Mouse (Mus musculus) stomach, embryonic 14.5 days (tissue): Measurements from ENCODE around the gene Opa1. TPM values are rescaled to one million over a fixed set of nuclear protein-coding genes. Genes with fewer than 3 reads are reported as not detected.

Experiments used
- ATAC-seq: fragments of 200-750 bp; cut with Nextera tagmentation; 2 replicates; pipeline ENCODE4 v1.8.0; 2017; ENCODE audit warnings: low read depth, moderate TSS enrichment; ENCODE audit not compliant: insufficient number of reproducible peaks, insufficient read depth, low FRiP score
- H3K27ac ChIP-seq: fragments of 300-500 bp; sonication (generic); 2 replicates; pipeline ENCODE4 v1.5.1; 2014; ENCODE audit warnings: mild to moderate bottlenecking, low read length, moderate library complexity, mixed read lengths
- H3K27me3 ChIP-seq: fragments of 300-500 bp; sonication (generic); 2 replicates; pipeline ENCODE4 v1.6.1; 2014; ENCODE audit warnings: low read length, control low read depth, mixed read lengths; ENCODE audit not compliant: control insufficient read depth, insufficient read depth
- H3K36me3 ChIP-seq: fragments of 300-500 bp; sonication (generic); 2 replicates; pipeline ENCODE4 v1.6.1; 2014; ENCODE audit warnings: mild to moderate bottlenecking, control low read depth, low read length, moderate library complexity, mixed read lengths; ENCODE audit not compliant: control insufficient read depth, insufficient read depth
- H3K4me1 ChIP-seq: fragments of 300-500 bp; sonication (generic); 2 replicates; pipeline ENCODE4 v1.6.1; 2014; ENCODE audit warnings: low read length, control low read depth, mixed read lengths; ENCODE audit not compliant: control insufficient read depth, insufficient read depth
- H3K4me2 ChIP-seq: fragments of 300-500 bp; sonication (generic); replicated peaks from 2 replicates; pipeline ENCODE4 v1.6.1; 2014; ENCODE audit warnings: low read depth, low read length, control low read depth
- H3K4me3 ChIP-seq: fragments of 300-500 bp; sonication (generic); 2 replicates; pipeline ENCODE4 v1.5.1; 2014; ENCODE audit warnings: low read depth, low read length, control low read depth
- H3K9ac ChIP-seq: fragments of 300-500 bp; sonication (generic); replicated peaks from 2 replicates; pipeline ENCODE4 v1.6.1; 2014; ENCODE audit warnings: low read depth, mild to moderate bottlenecking, control low read depth, low read length, moderate library complexity, mixed read lengths
- H3K9me3 ChIP-seq: fragments of 300-500 bp; sonication (generic); 2 replicates; pipeline ENCODE4 v1.6.1; 2016; ENCODE audit warnings: low read depth, low read length, control low read depth; ENCODE audit not compliant: control insufficient read depth
- WGBS: fragments of 180-500 bp; shearing (Covaris S2); extraction: QIAGEN DNeasy Blood & Tissue Kit; methylation state at CpG from one replicate; pipeline ENCODE4 v1.1.7; 2014; 5-methylcytosine and 5-hydroxymethylcytosine counted together
- polyA plus RNA-seq: library from polyadenylated mRNA; unstranded; fragments of >200 nt; fragmentation: Nextera tagmentation; extraction: Ambion mirVana; gene quantifications from 2 replicates; pipeline ENCODE4 v1.2.1, GENCODE M21; 2014

The Opa1 gene
- polyA plus RNA-seq, 1 experiment from 2014 or later = 39.8 TPM

- H3K9ac ChIP-seq = no peak overlapping the region
- no peak overlapping the region for H3K4me3 ChIP-seq
- H3K27me3 ChIP-seq = no peaks in the 10 kb centered on the region
- no peak overlapping the region for H3K27ac ChIP-seq
- ATAC-seq = no peak
- H3K4me1 ChIP-seq = no peaks in the 10 kb centered on the region
- H3K4me2 ChIP-seq = peak overlapping the region; percentile 11; the same call in 1 of the 2 replicates
- WGBS = 40% methylated on average over 10 of the region's 10 CpGs
- H3K36me3 ChIP-seq = no peaks in the 10 kb centered on the region
- H3K9me3 ChIP-seq = no peaks in the 10 kb centered on the region
Measured at GRCm38 (mm10) chr16:29560454-29560853, 18.7 kb upstream of the Opa1 start.

DNA sequence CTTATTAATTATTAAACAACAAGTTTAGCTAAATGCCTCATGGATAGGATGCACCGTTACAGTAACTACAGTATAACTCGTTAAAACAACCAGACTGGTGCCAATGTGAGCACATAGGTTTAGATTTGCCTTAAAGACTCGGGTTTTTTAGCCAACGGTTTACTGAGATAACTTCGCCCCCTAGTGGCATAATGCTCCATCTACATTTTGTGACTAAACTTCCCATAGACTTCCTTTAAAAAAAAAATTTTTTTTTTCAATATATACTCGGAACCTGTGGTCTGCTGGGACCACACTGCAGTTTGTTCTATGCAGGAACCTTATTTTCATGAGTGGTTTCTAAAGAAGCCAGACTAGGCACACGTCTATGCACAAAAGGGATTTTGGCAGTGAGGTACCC is 18.3 kb upstream of the Opa1 start:
- no peak overlapping the region for H3K27ac ChIP-seq
- H3K9ac ChIP-seq = no peak overlapping the region
- H3K27me3 ChIP-seq = no peaks in the 10 kb centered on the region
- no peaks in the 10 kb centered on the region for H3K9me3 ChIP-seq
- WGBS = 4% methylated on average over 7 of the region's 7 CpGs
- no peaks in the 10 kb centered on the region for H3K36me3 ChIP-seq
- no peak overlapping the region for H3K4me3 ChIP-seq
- H3K4me1 ChIP-seq = no peaks in the 10 kb centered on the region
- H3K4me2 ChIP-seq = peak overlapping the region; percentile 11; the same call in 1 of the 2 replicates
- ATAC-seq = no peak

- no peak for ATAC-seq
- H3K4me1 ChIP-seq = no peaks in the 10 kb centered on the region
- no peak overlapping the region for H3K9ac ChIP-seq
- H3K27me3 ChIP-seq = no peaks in the 10 kb centered on the region
- no peak overlapping the region for H3K27ac ChIP-seq
- no peaks in the 10 kb centered on the region for H3K9me3 ChIP-seq
- 65% methylated on average over 4 of the region's 4 CpGs for WGBS
- no peak overlapping the region for H3K4me2 ChIP-seq
- H3K4me3 ChIP-seq = no peak overlapping the region
- H3K36me3 ChIP-seq = no peaks in the 10 kb centered on the region
Measured at GRCm38 (mm10) chr16:29574013-29574412, 5.1 kb upstream of the Opa1 start.

GRCm38 (mm10) chr16:29575620-29576019 is 3.5 kb upstream of the Opa1 start:
- Histone ChIP-seq H3K4me1 (0 out of 2 replicates have a peak, but pooled peaks cover 6% of the 10 kb centered on the region), H3K36me3 (no peaks in the 10 kb centered on the region), H3K27ac (no peak overlapping the region), H3K9ac (no peak overlapping the region), H3K9me3 (no peaks in the 10 kb centered on the region), H3K4me3 (no peak overlapping the region), H3K4me2 (no peak overlapping the region), H3K27me3 (no peaks in the 10 kb centered on the region)
- 13% methylated on average over 5 of the region's 5 CpGs for WGBS
- ATAC-seq = no peak

- Histone ChIP-seq H3K9me3 (no peaks in the 10 kb centered on the region), H3K4me3 (peak overlapping the region; percentile 97), H3K27me3 (no peaks in the 10 kb centered on the region), H3K36me3 (no peaks in the 10 kb centered on the region), H3K4me1 (0 out of 2 replicates have a peak, but pooled peaks cover 6% of the 10 kb centered on the region), H3K9ac (peak overlapping the region; percentile 91), H3K27ac (no peak overlapping the region), H3K4me2 (peak overlapping the region; percentile 91)
- 8% methylated on average over 12 of the region's 12 CpGs for WGBS
- 0 out of 2 replicates have a peak, but pooled peaks have one; percentile 12 for ATAC-seq
Measured at GRCm38 (mm10) chr16:29579787-29580176, 648 bp downstream of the Opa1 start.

- no peak overlapping the region for H3K4me2 ChIP-seq
- no peak overlapping the region for H3K27ac ChIP-seq
- no peaks in the 10 kb centered on the region for H3K9me3 ChIP-seq
- H3K36me3 ChIP-seq = peaks cover 44% of the 10 kb centered on the region
- H3K4me1 ChIP-seq = no peaks in the 10 kb centered on the region
- no peaks in the 10 kb centered on the region for H3K27me3 ChIP-seq
- 85% methylated on average over 7 of the region's 7 CpGs for WGBS
- H3K9ac ChIP-seq = no peak overlapping the region
- no peak for ATAC-seq
- no peak overlapping the region for H3K4me3 ChIP-seq
Measured at GRCm38 (mm10) chr16:29592171-29592570, 13.0 kb downstream of the Opa1 start.

DNA sequence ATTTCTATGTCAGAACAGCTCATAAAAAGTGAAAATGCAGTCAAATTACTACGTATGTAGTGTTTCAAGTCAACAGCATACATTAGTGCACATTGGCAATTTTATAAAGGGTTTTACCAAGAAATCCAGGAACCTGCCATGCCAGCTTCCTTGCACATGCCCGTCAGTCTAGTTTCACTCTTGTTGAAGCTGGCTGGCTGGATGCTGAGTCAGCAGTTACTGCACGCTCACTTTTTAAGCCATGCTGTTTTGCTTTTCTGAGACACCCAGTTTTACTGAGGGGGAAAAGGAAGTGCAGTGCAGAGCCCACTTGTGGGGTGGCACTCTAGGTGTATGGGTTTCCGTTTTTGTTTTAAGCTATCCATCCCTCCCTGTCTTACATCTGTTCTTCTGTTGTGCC is 18.0 kb downstream of the Opa1 start:
- no peak for ATAC-seq
- H3K27me3 ChIP-seq = no peaks in the 10 kb centered on the region
- H3K36me3 ChIP-seq = peaks cover 19% of the 10 kb centered on the region; the same call in 1 of the 2 replicates
- H3K9ac ChIP-seq = no peak overlapping the region
- H3K4me1 ChIP-seq = no peaks in the 10 kb centered on the region
- H3K27ac ChIP-seq = no peak overlapping the region
- no peaks in the 10 kb centered on the region for H3K9me3 ChIP-seq
- WGBS = 88% methylated on average over 4 of the region's 4 CpGs
- no peak overlapping the region for H3K4me2 ChIP-seq
- no peak overlapping the region for H3K4me3 ChIP-seq

DNA sequence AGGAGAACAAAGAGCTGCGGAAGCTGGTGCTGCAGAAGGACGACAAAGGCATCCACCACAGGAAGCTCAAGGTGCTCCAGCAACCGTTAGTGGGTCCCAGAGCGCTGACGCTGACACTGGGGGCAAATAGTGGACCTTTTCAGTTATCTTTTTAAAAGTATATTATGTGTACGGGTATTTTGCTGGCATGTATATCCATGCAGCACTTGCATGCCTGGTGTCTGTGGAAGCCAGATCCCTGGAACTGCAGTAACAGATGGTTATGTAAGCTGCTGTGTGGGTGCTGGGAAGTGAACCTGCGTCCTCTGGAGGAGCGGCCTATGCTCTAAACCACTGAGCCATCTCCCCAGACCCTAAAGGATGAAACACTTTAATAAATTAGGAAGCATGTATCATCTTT is 26.4 kb downstream of the Opa1 start:
- no peak overlapping the region for H3K4me3 ChIP-seq
- 88% methylated on average over 8 of the region's 8 CpGs for WGBS

GRCm38 (mm10) chr16:29607131-29607530 is 28.0 kb downstream of the Opa1 start:
- no peak overlapping the region for H3K4me3 ChIP-seq
- no peak overlapping the region for H3K9ac ChIP-seq
- peaks cover 36% of the 10 kb centered on the region for H3K36me3 ChIP-seq
- no peaks in the 10 kb centered on the region for H3K27me3 ChIP-seq
- no peaks in the 10 kb centered on the region for H3K9me3 ChIP-seq
- H3K27ac ChIP-seq = no peak overlapping the region
- H3K4me1 ChIP-seq = no peaks in the 10 kb centered on the region
- ATAC-seq = no peak
- WGBS = 86% methylated on average over 7 of the region's 7 CpGs
- H3K4me2 ChIP-seq = no peak overlapping the region

More for the DNA sequence above, 26.4 kb downstream of the Opa1 start:
- H3K4me1 ChIP-seq = no peaks in the 10 kb centered on the region
- H3K27ac ChIP-seq = no peak overlapping the region
- no peak for ATAC-seq
- H3K36me3 ChIP-seq = peaks cover 26% of the 10 kb centered on the region
- H3K4me2 ChIP-seq = no peak overlapping the region
- H3K27me3 ChIP-seq = no peaks in the 10 kb centered on the region
- H3K9me3 ChIP-seq = no peaks in the 10 kb centered on the region
- H3K9ac ChIP-seq = no peak overlapping the region
